Mouse (Mus musculus) lung, adult 2 months (tissue): ENCODE measurements around the gene Timm50.

Experiments used
- CTCF ChIP-seq: fragments of 200-500 bp; IDR thresholded peaks from 2 replicates; pipeline ENCODE4 v1.5.1; 2011; ENCODE audit warnings: mild to moderate bottlenecking, low read length, control low read depth; ENCODE audit not compliant: insufficient read depth
- POLR2A ChIP-seq: fragments of 200-500 bp; IDR thresholded peaks from 2 replicates; pipeline ENCODE4 v1.6.1; 2011; ENCODE audit warnings: low read depth, mild to moderate bottlenecking, control low read depth, low read length, borderline replicate concordance; ENCODE audit errors: extremely low read depth

- TF ChIP-seq POLR2A: no peak
- no peak for TF ChIP-seq CTCF
Measured at GRCm38 (mm10) chr7:28347746-28348145, 35.9 kb upstream of the Timm50 start.
